Mouse (Mus musculus) lung, postnatal 36 days (tissue): ENCODE results near the gene Hmox1.
A peak's percentile ranks its signal among the peaks of the same experiment; 100 is the strongest.

Experiments used
- DNase-seq: peaks from one replicate; pipeline ENCODE4 v3.0.0; 2022; ENCODE audit warnings: mixed read lengths

The Hmox1 gene

DNA sequence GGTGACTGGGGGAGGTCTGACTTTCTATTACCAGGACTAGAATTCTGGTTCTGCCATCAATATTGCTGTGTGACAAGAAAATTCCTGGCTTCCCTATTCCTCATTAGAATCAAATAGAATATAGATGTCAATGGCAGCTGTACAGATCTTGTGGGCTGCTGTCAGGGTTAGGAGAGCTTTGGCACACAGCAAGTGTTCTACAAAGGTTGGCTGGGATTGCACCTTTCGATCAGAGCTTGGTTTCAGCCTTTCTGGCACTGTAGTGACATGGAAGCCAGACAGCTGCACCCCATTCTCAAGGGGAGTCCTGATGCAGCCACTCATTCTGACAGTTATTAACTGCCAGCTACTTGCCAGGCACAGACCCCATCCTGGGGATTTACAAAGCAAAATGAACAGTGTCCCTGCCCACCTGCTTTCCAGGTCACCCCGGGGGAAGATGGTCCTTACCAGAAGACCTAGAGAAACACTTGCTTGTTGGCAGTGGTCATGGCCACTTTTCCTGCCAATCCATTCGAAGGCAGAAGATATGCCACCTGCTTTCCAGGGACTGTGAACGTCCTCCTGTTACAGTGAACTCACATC, 2.5 kb upstream of the Hmox1 start:
- no peak for DNase-seq

DNA sequence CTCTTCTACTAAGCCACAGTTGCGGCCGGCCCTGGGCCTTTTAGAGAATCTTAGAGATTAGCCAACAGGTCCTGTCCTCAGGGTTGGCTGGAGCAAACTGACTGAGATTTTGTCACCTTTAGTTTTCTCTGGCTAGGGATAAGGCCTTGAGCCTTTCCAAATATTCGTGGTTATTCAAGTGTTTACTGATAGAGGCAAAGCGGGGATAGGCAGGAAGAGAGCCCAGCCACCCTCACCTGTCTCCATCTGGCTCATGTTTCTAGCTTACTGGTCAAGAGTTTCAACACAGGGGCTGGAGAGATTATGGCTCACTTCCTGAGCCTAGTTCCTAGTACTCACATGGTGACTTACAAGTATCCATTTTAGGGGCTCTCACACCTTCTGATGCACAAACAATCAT, 9.5 kb downstream of the Hmox1 start:
- peak; percentile 64 for DNase-seq

DNA sequence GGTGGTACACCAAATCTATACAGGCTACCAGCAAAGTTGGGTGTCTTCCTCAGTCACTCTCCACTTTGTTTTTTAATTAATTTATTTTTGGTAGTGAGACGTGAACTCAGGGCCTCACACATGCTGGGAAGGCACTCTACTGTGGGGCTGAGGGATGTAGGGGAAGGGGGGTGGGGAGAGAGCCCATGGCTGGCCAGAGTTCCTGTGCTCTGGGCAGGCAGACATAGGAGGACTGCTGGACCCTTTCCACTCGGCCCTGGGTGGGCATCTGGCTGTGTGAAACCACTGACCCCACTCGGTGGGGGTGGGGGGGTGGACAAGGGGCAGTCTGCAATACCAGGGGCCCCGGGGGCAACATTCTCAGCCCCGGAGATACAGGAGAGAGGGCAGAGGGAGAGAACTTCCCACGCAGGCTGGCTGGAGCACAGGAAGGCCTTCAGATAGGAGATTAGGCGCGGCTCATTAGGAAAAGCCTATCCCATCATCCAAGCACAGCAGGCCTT, 10.0 kb downstream of the Hmox1 start:
- DNase-seq, result no peak

DNA sequence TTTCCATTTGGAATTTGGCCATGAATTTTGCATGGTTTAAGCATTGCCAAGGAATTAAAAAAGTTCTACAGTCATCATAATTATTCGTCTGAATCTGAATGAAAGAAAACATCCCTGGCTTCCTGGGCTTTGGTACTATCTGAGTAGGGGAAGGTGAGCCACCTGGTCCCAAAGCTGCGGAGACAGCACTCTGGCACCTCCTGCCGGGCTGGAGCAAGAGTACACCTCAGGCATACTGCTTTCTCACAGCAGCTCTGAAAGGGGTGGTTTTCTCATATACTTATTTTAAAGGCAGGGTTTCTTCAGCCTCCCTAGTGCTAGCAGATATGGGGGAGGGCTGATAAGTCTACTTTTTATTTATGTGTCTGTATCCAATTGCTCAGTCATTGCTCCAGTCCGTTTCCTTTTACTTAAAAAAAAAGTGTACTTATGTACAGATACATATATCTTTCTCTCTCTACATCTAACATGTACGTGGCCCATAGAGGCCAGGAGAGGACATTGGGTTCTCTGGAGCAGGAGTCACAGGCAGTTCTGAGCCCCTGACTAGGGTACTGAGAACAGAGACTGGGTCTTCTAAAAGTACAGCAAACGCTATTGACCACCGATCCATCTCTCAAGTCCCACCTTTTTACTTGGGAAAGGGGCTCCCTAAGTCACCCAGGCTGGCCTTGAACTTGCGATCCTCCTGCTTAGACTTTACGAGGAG, 15.3 kb downstream of the Hmox1 start:
- DNase-seq, result peak; percentile 89

DNA sequence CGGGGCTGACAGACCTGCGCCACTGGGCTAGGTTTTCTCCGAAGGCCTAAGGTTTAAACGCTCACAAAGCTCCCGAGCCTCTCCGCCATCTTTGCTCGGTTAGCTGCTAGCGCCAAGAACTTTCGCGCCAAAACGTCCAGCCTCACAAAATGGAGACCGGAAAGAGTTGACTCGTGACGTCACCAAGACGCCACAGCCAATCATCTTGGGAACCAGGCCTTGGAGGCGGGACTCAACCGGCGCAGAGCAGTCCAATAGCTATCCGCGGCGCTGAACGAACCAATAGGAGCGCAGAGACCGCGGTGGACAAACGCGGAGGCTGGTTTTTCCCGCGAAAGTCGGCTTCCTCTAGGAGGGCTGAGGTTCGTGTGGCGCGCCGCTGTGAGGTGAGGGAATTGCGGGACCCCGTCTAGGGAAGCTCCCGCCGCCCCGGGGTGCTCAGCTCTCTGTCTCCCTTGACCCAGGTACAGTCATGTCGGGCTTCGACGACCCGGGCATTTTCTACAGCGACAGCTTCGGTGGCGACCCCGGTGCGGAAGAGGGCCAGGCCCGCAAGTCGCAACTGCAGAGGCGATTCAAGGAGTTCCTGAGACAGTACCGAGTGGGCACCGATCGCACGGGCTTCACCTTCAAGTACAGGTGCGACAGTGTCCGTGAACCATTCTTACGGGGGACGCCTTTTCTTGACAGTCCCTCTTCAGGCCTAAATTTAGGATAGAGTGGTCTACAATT, 16.0 kb downstream of the Hmox1 start, which contains the start of gene Mcm5:
Gene Mcm5 (plus strand): TSS at position 334 of the 732 bp plus-strand sequence.
- peak; percentile 100 for DNase-seq

DNA sequence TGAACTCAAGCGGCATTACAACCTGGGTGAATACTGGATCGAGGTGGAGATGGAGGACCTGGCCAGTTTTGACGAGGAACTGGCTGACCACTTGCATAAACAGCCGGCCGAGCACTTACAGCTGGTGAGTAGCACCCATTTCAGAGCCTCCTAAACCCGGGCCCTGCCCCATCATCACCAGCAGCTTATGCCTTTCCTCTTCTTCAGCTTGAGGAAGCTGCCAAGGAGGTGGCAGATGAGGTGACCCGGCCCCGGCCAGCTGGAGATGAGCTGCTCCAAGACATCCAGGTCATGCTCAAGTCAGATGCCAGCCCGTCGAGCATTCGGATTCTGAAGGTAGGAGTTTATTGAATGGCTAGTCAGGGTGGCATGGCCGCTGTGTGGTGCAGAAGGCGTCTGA, 16.7 kb downstream of the Hmox1 start:
- DNase-seq, result no peak

DNA sequence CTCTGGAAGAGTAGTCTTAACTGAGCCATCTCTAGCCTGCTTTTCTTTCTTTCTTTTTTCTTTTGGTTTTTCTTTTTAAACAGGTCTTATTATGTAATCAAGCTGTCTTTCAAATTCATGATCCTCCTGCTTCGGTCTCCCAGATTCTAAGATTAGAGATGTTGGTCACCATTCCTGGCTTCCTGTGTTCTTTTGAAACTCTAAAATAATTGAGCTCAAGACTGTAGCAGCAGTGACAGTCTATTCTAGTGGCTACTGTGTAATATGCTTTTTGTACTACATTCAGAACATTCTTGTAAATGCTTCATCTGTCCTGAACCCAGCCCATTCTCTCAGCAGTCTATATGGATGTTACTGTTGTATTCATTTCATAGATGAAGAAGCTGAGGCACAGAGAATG, 25.1 kb downstream of the Hmox1 start:
- DNase-seq, result no peak

DNA sequence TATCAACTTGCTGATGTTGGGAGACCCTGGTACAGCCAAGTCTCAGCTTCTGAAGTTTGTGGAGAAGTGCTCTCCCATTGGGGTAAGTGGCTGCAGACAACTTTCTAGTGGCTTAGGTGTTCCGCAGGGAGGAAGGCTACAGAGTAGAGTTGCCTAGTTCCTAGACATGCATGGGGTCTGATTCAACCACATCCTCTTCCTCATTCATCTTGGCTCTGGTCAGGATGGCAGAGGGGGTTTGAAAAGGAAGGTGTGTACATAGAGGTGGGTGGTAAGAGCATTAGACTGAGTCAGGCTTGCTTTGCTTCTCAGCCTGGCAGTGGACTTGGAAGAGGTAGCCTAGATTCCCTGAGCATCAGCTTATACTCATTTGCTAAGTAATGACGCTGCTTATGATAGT, 25.9 kb downstream of the Hmox1 start:
- no peak for DNase-seq

DNA sequence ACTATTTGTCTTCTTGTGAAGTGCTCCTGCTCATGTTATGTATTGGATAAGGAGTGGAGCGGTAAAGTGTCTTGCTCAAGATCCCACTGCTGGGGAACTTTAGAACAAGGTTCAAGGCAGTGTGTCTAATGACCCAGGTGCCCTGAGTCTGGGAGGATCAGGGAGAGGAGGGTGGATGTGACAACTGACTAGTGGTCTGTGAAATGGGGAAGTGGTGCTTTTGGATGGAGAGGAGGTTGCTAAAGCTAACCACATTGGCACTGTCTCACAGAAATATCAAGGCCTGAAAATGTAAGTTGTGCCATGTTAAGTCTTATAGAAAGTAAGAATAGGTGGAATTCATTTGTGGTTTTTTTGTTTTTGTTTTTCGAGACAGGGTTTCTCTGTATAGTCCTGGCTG, 26.3 kb downstream of the Hmox1 start:
- DNase-seq, result peak; percentile 12

DNA sequence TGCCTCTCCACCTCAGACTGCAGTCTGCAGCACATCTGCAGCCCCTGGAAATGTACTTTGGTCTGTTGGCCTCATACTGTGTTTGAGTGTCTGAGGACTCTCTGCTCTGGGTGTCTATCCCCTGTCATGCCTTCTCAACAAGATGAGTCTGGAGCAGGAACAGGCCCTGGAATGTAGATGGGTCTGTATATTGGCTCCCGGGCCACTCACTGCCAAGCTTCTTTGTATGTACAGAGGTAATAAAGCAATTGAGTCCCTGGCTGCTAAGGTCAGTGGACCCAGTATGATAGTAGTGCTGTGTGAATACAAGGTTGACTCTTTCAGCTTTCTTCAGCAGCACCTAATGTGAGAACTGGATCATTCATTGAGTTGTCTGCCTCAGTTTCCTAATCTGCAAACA, 34.0 kb downstream of the Hmox1 start:
- no peak for DNase-seq

DNA sequence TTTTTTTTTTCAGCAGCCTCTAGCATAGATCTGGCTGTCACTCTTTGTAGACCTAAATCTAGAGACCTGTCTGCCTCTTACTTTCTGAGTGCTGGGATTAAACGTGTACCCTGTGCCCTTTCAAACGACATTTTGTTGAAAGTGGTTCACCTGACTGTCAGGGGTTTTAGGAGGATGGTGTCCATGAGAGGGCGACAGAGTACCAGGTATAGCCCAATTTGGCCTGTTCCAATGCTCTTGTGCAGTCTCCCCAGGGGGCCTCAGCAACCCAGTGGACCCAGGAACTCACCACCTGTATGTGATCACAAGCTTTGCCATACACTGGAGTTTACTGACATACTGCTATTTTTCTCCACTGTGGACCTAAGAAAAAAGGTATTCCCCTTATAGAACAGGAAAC, 39.1 kb downstream of the Hmox1 start:
- DNase-seq, result peak; percentile 71

DNA sequence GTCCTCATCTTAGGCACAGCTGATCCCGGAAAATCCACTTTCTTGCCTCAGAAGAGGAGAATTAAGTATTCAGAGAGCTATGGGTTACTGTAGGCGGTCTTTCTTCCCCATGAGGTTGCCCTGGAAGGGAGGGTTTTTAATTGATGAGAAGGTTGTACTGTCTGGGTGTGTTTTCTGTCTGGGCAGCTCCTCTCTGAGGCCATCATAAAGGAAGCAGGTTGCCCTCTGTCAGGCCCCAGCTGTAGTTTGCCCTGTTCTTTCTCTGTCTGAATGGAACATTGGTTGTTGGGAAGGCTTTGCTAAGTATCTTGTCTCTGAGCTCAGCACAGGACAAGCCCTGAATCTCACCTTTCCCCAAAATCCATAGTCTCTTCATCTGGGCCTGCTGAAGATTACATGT, 40.0 kb downstream of the Hmox1 start:
- no peak for DNase-seq

DNA sequence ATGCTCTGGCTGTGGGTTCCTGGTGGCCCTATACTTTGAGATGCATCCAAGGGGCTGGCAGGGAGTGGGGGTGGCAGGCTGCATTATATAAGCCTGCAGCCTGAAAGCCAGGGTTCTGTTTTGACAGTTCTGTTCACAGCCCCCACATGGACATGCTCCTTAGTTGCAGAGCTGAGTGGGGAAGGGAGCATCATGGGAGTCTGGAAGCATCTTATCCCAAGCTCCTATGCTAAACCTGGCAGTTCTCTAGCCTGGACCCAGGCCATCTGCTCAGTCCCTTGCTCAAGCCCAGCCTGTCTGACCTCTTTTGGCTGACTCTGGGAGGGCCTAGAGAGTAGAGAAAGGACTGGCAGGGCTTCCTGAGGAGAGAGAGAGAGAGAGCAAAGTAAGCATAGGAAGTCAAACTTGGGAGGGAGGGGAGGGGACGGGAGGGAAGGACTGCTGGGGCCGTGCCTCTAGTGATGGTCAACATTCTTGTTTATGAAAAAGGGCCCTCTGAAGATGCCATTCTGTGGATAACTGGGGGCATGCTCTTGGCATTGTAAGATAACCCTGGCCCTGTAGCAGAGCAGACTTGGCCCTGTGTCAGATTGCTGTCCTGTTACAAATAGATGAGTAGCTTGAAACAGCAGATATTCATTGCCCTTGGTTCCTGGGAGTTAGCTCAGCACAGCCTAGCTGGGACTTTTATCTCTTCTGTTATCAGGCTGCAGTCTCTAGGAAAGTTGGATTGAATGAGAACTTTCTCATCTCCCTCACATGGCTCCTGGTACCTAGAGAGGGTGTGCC, 41.4 kb downstream of the Hmox1 start:
- DNase-seq, result peak; percentile 34

DNA sequence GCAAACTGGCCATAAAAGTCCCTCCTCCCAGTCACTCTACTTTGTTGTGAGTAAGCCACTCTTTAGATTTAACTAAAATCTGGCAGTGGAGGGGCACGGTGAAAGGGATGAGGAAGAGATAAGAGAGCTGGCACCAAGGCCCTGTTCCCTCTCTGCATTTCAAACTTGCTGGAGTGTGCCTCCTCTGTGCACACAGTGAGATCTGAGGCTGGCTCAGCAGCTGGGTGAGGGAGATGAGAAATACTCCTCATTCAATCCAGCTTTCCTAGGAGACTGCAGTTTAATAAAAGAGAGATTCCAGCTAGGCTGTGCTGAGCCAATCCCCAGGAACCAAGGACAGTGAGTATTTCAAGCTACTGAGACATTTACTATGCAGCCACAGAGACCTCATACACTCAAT, 42.3 kb downstream of the Hmox1 start:
- DNase-seq, result no peak

DNA sequence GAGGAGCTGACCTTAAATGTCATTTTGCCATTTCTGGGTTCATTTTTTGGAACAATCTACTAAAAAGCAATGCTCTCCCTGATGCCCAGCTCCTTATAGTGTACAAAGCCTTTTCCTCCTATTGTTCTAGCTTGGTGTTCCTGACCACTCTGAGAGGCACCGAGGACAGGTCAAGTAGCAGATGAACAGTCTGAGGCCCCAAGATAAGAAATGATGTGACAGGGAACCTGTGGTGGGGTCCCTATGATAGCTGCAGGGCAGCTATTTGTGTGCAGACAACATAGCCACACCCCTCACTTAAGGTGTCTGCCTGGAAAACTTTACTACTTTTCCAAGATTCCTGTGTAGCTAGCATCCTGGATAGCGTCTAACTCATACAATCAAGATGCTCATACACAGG, 42.8 kb downstream of the Hmox1 start:
- DNase-seq, result no peak

DNA sequence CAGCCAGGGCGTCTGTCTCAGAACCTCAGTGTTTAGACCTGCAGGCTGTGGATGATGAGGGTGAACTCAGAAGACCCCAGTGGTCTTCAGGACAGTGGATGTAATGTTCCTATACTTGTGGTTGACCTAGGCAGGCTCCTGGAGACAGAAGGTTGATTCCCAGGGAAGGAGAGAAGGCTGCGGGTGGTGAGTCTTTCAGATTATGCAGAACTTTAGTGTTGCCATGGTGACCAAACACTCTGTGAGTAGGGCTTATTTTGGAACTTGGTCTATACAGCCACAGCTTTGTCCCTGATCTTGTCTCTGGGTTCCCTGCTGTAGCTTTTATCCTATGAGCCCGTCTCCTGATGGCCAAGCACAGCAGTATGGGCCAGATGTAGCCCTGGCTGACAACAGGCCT, 44.1 kb downstream of the Hmox1 start:
- DNase-seq, result no peak
